ENCODE assay signal across 9 mouse cellular contexts in genomic region chr5:35975681-35976080, GRCm38 (mm10).
DNase-seq lines count a peak whose midpoint lies in the region; ATAC-seq and TF ChIP-seq lines count a peak whose summit lies in the region.
"Had no signal": no experiment of that assay in that cellular context is flagged by ENCODE, and none has a peak within 500 bp of the region (broad histone marks: within the 10 kb centered on the region; RNA-seq: fewer than 3 reads in every experiment).

No protein-coding gene starts in this region.

- no peaks in the 10 kb centered on the region for H3K79me2 ChIP-seq in C2C12 (ENCODE audit: control insufficient read depth, insufficient read depth)

- no peak overlapping the region for H3ac ChIP-seq in C2C12 (ENCODE audit: control insufficient read depth, insufficient read length, low read depth)

- peaks cover 13% of the 10 kb centered on the region for H3K4me1 ChIP-seq in kidney, postnatal 0 days (replicated peaks; ENCODE audit: insufficient read depth, low read length)

- H3K27me3 ChIP-seq in C2C12 (ENCODE audit: control insufficient read depth, insufficient read depth, insufficient read length): no peaks in the 10 kb centered on the region
- H3K27me3 ChIP-seq in kidney, postnatal 0 days (ENCODE audit: insufficient read depth, low read length): no peaks in the 10 kb centered on the region
- H3K27me3 ChIP-seq: heart, embryonic 15.5 days had no signal

- ATAC-seq in kidney, postnatal 0 days (replicated peaks; ENCODE audit: low FRiP score, low read depth): no peak

- no peak overlapping the region for H3K27ac ChIP-seq in kidney, postnatal 0 days
- H3K27ac ChIP-seq: heart, embryonic 15.5 days had no signal

- H3K36me3 ChIP-seq in C2C12 (ENCODE audit: control insufficient read depth, insufficient read depth): peaks cover 23% of the 10 kb centered on the region
- H3K36me3 ChIP-seq in kidney, postnatal 0 days (ENCODE audit: insufficient read depth, low read length): peaks cover 44% of the 10 kb centered on the region

- H3K4me3 ChIP-seq in C2C12 (ENCODE audit: insufficient read depth, poor library complexity, severe bottlenecking): no peak overlapping the region
- no peak overlapping the region for H3K4me3 ChIP-seq in kidney, postnatal 0 days (replicated peaks; ENCODE audit: low read depth, low read length)
- H3K4me3 ChIP-seq: heart, embryonic 15.5 days had no signal

- DNase-seq in MN1 (ENCODE audit: low spot score): peak; percentile 68
- DNase-seq in cerebellum, adult 8-10 months: peak; percentile 46
- DNase-seq in frontal cortex, postnatal 36 days (ENCODE audit: low spot score in 2 of 2): peak; percentile 61 to 66
- peak; percentile 84 for DNase-seq in kidney, postnatal 0 days (ENCODE audit: low spot score)
- DNase-seq in lung, postnatal 14 days: peak; percentile 81
- peak; percentile 88 for DNase-seq in right cerebral cortex, postnatal 4 days
- DNase-seq in urinary bladder, postnatal 36 days (ENCODE audit: low spot score in 2 of 2): peak; percentile 53 to 57

- peak; percentile 67 for TF ChIP-seq CTCF in C2C12 (IDR thresholded peaks at IDR 0.05; ENCODE audit: control insufficient read depth, insufficient read depth, insufficient read length)
- peak; percentile 91 for TF ChIP-seq CTCF in kidney, postnatal 0 days (IDR thresholded peaks at IDR 0.05; ENCODE audit: low read depth)

- H3K4me2 ChIP-seq in kidney, postnatal 0 days (ENCODE audit: low read length): no peak overlapping the region
- H3K4me2 ChIP-seq: heart, embryonic 15.5 days had no signal

- H3K9me3 ChIP-seq in kidney, postnatal 0 days (replicated peaks; ENCODE audit: low read length): no peaks in the 10 kb centered on the region
- H3K9me3 ChIP-seq: heart, embryonic 15.5 days had no signal

- 9% methylated on average over 5 of the region's 5 CpGs for WGBS in kidney, postnatal 0 days

- H3K9ac ChIP-seq in kidney, postnatal 0 days (ENCODE audit: low read depth, low read length): no peak overlapping the region
- H3K9ac ChIP-seq: heart, embryonic 15.5 days had no signal

- H3K79me3 ChIP-seq in C2C12 (ENCODE audit: low read depth): no peaks in the 10 kb centered on the region

TF ChIP-seq in C2C12, 6 proteins besides CTCF, POLR2A, EP300 and RAD21:
- no peak for TF ChIP-seq USF1 (IDR thresholded peaks at IDR 0.05; ENCODE audit: low read depth)
- TF ChIP-seq FOSL1 (IDR thresholded peaks at IDR 0.05; ENCODE audit: insufficient read depth, low read length, poor library complexity, severe bottlenecking): no peak
- TF ChIP-seq CEBPB (IDR thresholded peaks at IDR 0.05; ENCODE audit: low read depth): no peak
- no peak for TF ChIP-seq MYOG (IDR thresholded peaks at IDR 0.05; ENCODE audit: control insufficient read depth, extremely low read depth, insufficient read length)
- TF ChIP-seq MAX (IDR thresholded peaks at IDR 0.05): no peak
- no peak for TF ChIP-seq MYOD1 (IDR thresholded peaks at IDR 0.05; ENCODE audit: control insufficient read depth, insufficient read length, low read depth)
